Mouse (Mus musculus): ENCODE measurements around the gene Nubp2.
A peak's percentile ranks its signal among the peaks of the same experiment; 100 is the strongest.

Nubp2 gene

GRCm38 (mm10) chr17:24886134-24886931 is at the start of gene Nubp2, which contains the start of gene Spsb3:
Gene Nubp2 (minus strand): TSS chr17:24886349.
Gene Spsb3 (plus strand): TSS chr17:24886643.
- DNase-seq (ENCODE audit: low spot score in 2 of 2): peak; percentile 97 to 98

DNA sequence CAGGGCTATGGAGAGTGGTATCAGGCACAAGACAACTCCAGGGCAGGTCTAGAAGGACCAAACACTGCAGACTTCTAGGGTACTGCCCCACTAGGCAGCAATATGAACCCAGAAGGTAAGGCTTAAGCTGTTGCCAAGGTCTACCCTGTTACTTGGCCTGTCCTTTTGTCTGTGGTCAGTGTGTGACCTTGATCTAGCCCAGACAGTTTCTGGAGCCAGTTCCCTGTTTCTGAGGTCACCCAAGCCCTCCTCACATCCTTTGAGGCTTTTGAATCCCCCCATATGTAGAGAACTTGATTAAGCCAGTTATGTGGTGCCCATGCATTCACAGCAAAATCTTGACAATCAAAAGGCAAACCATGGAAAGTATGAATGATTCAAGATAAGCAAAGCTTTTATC is 49.5 kb upstream of the Nubp2 start:
- DNase-seq (ENCODE audit: low spot score in 2 of 2): no peak

DNA sequence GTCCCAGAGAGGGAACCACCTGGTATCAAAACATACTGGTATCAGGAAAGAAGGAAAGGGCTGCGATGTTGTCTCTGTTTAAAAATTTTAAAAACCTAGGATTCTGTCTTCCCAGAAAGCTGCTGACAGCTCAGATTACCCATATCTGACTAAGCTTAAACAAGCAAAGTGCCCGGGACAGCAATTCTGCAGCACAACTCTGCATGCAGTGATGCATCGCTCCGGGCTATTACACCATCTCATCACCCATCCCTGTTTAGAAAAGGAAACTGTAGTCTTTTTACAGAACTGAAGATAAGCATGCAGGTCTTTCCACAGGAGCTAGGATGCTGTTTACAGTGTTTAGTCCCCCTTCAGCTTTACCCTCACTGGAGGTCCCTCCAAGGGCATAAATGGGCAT is 48.8 kb upstream of the Nubp2 start:
- no peak for DNase-seq (ENCODE audit: low spot score in 2 of 2)

DNA sequence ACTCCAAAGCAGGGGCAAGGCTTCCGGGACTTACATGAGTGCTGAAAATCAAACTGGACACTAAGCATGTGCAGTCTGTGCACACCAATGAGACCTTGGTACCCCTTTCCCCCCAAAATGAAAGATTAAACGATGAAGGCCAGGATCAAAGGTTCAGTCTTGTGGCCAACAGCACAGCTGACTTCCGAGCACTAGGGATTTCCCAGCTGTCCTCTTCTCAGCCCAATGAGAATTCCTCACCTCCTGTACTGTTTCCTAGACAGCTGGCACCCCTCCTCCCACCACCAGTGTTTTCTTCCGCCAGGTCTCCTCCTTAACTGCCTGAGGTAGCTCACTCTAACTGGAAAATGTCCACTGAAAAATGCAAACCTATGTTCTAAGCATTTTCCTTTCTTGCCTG is 47.0 kb upstream of the Nubp2 start:
- no peak for DNase-seq (ENCODE audit: low spot score in 2 of 2)

DNA sequence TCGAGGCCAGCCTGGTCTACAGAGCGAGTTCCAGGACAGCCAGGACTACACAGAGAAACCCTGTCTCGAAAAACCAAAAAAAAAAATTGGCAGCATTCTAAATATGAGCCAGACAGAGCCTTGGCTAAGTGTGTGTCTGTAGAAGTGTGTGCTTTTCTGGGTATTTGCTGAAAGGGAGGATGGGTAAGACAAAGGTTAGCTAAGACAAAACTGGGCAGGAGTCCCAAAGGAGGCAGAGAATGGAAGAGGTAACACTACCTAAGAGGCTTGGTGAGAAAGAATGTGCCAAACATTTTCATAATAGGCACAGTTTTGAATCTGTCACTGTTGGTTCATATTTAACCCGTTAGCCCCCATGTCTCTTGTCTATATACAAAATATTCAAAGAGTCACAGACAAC is 46.3 kb upstream of the Nubp2 start:
- no peak for DNase-seq (ENCODE audit: low spot score in 2 of 2)

GRCm38 (mm10) chr17:24929506-24929905 is 43.4 kb upstream of the Nubp2 start:
- no peak for DNase-seq (ENCODE audit: low spot score in 2 of 2)

DNA sequence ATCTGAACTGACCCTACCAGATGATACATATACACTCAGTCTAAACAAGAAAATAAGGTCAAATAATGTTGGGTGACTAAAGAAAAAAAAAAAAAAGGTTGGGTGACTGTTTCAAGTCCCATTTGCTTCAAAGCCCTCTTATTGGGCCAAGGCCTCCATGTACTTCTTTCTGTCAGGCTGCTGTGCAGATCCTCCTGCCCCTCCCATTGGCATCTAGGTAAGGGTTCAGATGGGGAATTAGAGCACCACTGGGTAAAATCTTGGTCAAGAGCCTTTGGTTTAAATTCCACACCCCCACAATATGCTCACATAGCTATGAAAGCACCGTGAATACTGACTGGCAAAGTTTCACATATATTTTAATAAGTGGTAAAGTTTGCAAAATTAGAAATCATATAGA is 37.1 kb upstream of the Nubp2 start:
- DNase-seq (ENCODE audit: low spot score in 2 of 2): no peak

GRCm38 (mm10) chr17:24913984-24914383 is 27.8 kb upstream of the Nubp2 start:
- DNase-seq (ENCODE audit: low spot score in 2 of 2): no peak

GRCm38 (mm10) chr17:24907591-24907990 is 21.4 kb upstream of the Nubp2 start:
- no peak for DNase-seq (ENCODE audit: low spot score in 2 of 2)

DNA sequence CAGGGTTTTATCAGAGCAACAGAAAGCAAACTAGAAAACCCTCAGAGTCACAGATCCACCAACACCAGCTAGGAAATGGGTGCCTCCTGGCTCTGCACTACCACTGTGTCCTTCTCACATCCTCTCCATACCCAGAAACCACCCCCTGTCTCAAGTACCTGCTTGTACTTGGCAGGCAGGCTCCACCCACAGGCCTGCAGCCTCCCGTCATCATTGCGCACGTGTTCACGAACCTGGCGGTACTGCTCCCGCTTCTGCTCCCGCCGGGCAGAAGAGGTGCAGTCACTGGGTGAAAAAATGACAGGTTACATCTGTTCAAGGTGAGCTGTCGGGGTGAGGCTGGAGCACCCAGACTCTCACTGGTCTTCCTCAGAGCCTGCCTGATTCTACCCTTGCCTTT is 17.6 kb upstream of the Nubp2 start:
- DNase-seq (ENCODE audit: low spot score in 2 of 2): peak in 1 of 2 experiments; percentile 66

GRCm38 (mm10) chr17:24902671-24903474 is 16.7 kb upstream of the Nubp2 start:
- DNase-seq (ENCODE audit: low spot score in 2 of 2): peak; percentile 78 to 86

GRCm38 (mm10) chr17:24902124-24902523 is 16.0 kb upstream of the Nubp2 start:
- DNase-seq (ENCODE audit: low spot score in 2 of 2): peak in 1 of 2 experiments; percentile 66

DNA sequence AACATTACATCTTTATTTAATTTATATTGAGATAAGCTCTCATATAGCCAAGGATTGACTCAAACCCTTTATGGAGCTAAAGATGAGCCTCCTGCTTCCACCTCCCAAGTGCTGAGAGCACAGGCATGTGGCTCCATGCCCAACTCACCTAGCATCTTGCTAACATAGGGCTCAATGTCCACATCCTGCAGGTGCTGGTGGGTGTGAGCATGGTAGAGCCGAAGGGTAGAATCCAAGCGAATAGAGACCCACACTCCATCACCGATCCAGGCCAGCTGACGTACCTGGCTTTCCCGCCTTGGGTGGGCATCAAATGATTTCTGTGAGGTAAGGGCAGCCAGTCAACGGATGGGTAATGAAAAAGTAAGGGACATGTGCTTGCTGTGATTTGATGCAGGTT is 13.9 kb upstream of the Nubp2 start:
- DNase-seq (ENCODE audit: low spot score in 2 of 2): peak in 1 of 2 experiments; percentile 58

- DNase-seq (ENCODE audit: low spot score in 2 of 2): peak in 1 of 2 experiments; percentile 59
Measured at GRCm38 (mm10) chr17:24899153-24899552, 13.0 kb upstream of the Nubp2 start.

GRCm38 (mm10) chr17:24898041-24898854 is 12.1 kb upstream of the Nubp2 start:
- DNase-seq (ENCODE audit: low spot score in 2 of 2): no peak

DNA sequence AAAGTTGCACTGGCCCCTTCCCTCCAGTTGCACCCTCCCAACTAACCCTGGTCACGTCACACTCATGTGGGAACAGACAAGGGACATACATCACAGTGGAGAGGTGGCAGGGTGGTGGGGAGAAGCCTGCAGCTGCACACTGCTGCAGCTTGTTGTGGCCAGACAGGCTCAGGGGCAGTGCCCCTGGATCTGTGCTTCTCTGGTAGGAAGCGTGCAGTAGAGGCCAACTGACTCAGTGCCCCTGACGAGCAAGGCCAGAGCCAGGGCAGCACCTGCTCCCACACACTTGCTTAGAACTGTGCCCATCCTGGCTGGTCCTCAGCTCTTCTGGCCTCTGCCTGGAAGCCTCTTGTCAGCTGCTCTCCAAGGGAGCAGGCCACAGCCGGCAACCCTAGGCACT is 11.5 kb upstream of the Nubp2 start:
- peak in 1 of 2 experiments; percentile 64 for DNase-seq (ENCODE audit: low spot score in 2 of 2)

DNA sequence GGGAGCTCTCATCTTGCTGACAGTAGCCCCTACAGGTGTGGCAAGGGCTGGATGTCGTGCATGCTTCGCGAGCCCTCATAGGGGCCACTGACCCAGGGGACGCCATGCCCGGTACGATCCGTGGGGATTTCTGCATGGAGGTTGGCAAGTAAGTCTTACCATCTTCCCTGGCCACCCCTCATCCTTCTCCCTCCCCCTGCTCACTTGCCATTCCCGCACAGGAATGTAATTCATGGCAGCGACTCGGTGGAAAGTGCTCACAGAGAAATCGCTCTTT is 10.8 kb upstream of the Nubp2 start:
- peak in 1 of 2 experiments; percentile 71 for DNase-seq (ENCODE audit: low spot score in 2 of 2)

- DNase-seq (ENCODE audit: low spot score in 2 of 2): peak; percentile 84 to 91
Measured at GRCm38 (mm10) chr17:24896241-24896992, 10.3 kb upstream of the Nubp2 start, which contains the start of gene Nme3. Gene Nme3 (plus strand): TSS chr17:24896500.

GRCm38 (mm10) chr17:24895571-24896240 is 9.6 kb upstream of the Nubp2 start:
- DNase-seq (ENCODE audit: low spot score in 2 of 2): peak in 1 of 2 experiments; percentile 72

- DNase-seq (ENCODE audit: low spot score in 2 of 2): peak; percentile 76 to 87
Measured at GRCm38 (mm10) chr17:24894995-24895547, 8.9 kb upstream of the Nubp2 start, which contains the start of the genes Eme2 and Mrps34. Gene Eme2 (minus strand): TSS chr17:24895087. Gene Mrps34 (plus strand): TSS chr17:24895116.
